Mouse (Mus musculus): ENCODE measurements around the gene Btbd9. TPM values are rescaled to one million over a fixed set of nuclear protein-coding genes. Genes with fewer than 3 reads are reported as not detected.

Btbd9 gene
- polyA plus RNA-seq, 1 experiment: 32.7 TPM

DNA sequence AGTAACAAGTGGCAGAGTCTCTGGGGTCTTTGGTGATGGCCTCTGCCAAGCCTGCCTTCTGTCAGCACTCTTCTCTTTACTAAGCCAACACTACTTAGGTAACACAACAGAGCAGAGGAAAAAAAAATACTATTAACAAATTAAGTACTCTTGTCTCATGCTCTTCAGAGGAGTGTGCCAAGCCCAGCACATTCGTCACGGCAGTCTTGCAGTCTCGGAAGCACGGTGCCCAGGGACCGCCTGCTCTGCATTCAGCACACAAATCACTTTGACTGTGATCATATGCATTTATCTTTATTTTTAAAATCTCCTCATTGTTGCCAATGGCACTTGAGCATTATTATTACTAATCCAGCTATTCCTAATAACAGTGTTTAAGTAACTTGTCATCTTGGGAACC lies 116.6 kb downstream of the Btbd9 start:
- no peak overlapping the region for H3K27ac ChIP-seq (ENCODE audit: insufficient read depth, low read length)

DNA sequence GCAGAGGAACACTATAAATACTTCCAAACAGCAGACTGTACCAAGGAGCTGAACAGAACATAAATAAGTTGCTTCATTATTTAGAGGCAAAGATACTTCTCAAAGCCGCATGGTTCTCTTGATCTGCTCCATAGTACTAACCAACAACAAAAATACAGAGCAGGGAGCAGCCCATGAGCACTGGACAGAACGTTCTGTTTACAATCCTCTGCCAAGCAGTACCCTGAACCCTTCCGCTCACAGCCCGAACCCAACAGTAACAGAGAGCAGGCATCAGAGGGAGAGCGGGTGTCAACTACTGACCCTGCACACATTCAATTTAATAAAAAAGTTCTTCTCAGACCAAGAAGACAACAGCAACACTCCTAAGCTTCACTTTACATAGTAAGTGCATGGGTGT lies 117.4 kb downstream of the Btbd9 start:
- WGBS: 84% methylated on average over 5 of the region's 5 CpGs
- no peak for DNase-seq
- TF ChIP-seq POLR2A (IDR thresholded peaks at IDR 0.05; ENCODE audit: borderline replicate concordance, insufficient read depth, low read length): no peak
- TF ChIP-seq CTCF (IDR thresholded peaks at IDR 0.05; ENCODE audit: borderline replicate concordance, insufficient read depth, low read depth, low read length): no peak
- no peak overlapping the region for H3K4me3 ChIP-seq (replicated peaks; ENCODE audit: insufficient read depth, low read depth, low read length)
- H3K27me3 ChIP-seq (ENCODE audit: control insufficient read depth, insufficient read depth, low read length): no peaks in the 10 kb centered on the region
- H3K4me1 ChIP-seq (ENCODE audit: control insufficient read depth, insufficient read depth, low read length): peaks cover 5% of the 10 kb centered on the region; the same call in 1 of the 2 replicates
- no peak overlapping the region for H3K27ac ChIP-seq (ENCODE audit: insufficient read depth, low read length)

More for the DNA sequence above, 116.6 kb downstream of the Btbd9 start:
- TF ChIP-seq CTCF (IDR thresholded peaks at IDR 0.05; ENCODE audit: borderline replicate concordance, insufficient read depth, low read depth, low read length): no peak
- TF ChIP-seq POLR2A (IDR thresholded peaks at IDR 0.05; ENCODE audit: borderline replicate concordance, insufficient read depth, low read length): no peak
- peaks cover 8% of the 10 kb centered on the region for H3K4me1 ChIP-seq (ENCODE audit: control insufficient read depth, insufficient read depth, low read length)
- H3K4me3 ChIP-seq (replicated peaks; ENCODE audit: insufficient read depth, low read depth, low read length): no peak overlapping the region
- H3K27me3 ChIP-seq (ENCODE audit: control insufficient read depth, insufficient read depth, low read length): no peaks in the 10 kb centered on the region
- WGBS: 87% methylated on average over 5 of the region's 5 CpGs
- DNase-seq: no peak

DNA sequence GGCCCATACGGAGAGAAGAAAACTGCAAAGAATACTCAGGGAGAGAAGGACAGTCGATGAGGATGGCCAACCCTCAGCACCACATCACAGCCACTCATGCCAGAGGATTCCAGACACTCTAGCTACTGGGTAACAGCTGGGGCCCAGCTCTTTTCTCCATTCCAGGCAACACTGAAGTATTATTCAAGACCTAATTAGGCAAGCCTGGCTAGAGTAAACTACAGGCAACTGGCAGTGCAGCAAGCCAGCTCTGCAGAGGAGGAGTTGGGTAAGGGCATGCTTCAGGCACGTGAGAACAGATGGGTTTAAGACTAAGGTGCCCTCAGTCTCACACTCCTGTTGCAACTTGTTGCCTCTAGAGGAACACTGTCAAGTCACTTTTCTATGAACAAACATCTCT lies 118.0 kb downstream of the Btbd9 start:
- peaks cover 3% of the 10 kb centered on the region; the same call in 1 of the 2 replicates for H3K4me1 ChIP-seq (ENCODE audit: control insufficient read depth, insufficient read depth, low read length)
- no peak overlapping the region for H3K27ac ChIP-seq (ENCODE audit: insufficient read depth, low read length)
- H3K4me3 ChIP-seq (replicated peaks; ENCODE audit: insufficient read depth, low read depth, low read length): no peak overlapping the region
- DNase-seq: no peak
- no peaks in the 10 kb centered on the region for H3K27me3 ChIP-seq (ENCODE audit: control insufficient read depth, insufficient read depth, low read length)
- WGBS: 50% methylated on average over 3 of the region's 3 CpGs
- no peak for TF ChIP-seq POLR2A (IDR thresholded peaks at IDR 0.05; ENCODE audit: borderline replicate concordance, insufficient read depth, low read length)
- TF ChIP-seq CTCF (IDR thresholded peaks at IDR 0.05; ENCODE audit: borderline replicate concordance, insufficient read depth, low read depth, low read length): no peak

GRCm38 (mm10) chr17:30457486-30457885 lies 118.8 kb downstream of the Btbd9 start:
- Histone ChIP-seq H3K4me1 (ENCODE audit: control insufficient read depth, insufficient read depth, low read length) (no peaks in the 10 kb centered on the region), H3K27me3 (ENCODE audit: control insufficient read depth, insufficient read depth, low read length) (no peaks in the 10 kb centered on the region), H3K4me3 (replicated peaks; ENCODE audit: insufficient read depth, low read depth, low read length) (no peak overlapping the region), H3K27ac (ENCODE audit: insufficient read depth, low read length) (no peak overlapping the region)
- DNase-seq: no peak
- TF ChIP-seq POLR2A (IDR thresholded peaks at IDR 0.05; ENCODE audit: borderline replicate concordance, insufficient read depth, low read length) (no peak), CTCF (IDR thresholded peaks at IDR 0.05; ENCODE audit: borderline replicate concordance, insufficient read depth, low read depth, low read length) (no peak)
- WGBS: 78% methylated on average over 7 of the region's 7 CpGs

- H3K27ac ChIP-seq (ENCODE audit: insufficient read depth, low read length): no peak overlapping the region
- no peak overlapping the region for H3K4me3 ChIP-seq (replicated peaks; ENCODE audit: insufficient read depth, low read depth, low read length)
- WGBS: 75% methylated on average over 12 of the region's 12 CpGs
Observed at GRCm38 (mm10) chr17:30456293-30456692, 120.0 kb downstream of the Btbd9 start.

GRCm38 (mm10) chr17:30454862-30455243 lies 121.4 kb downstream of the Btbd9 start:
- H3K27ac ChIP-seq (ENCODE audit: insufficient read depth, low read length): no peak overlapping the region
- WGBS: 24% methylated on average over 3 of the region's 3 CpGs
- TF ChIP-seq CTCF (IDR thresholded peaks at IDR 0.05; ENCODE audit: borderline replicate concordance, insufficient read depth, low read depth, low read length) (peak; percentile 81), POLR2A (IDR thresholded peaks at IDR 0.05; ENCODE audit: borderline replicate concordance, insufficient read depth, low read length) (no peak)
- no peaks in the 10 kb centered on the region for H3K4me1 ChIP-seq (ENCODE audit: control insufficient read depth, insufficient read depth, low read length)
- H3K27me3 ChIP-seq (ENCODE audit: control insufficient read depth, insufficient read depth, low read length): no peaks in the 10 kb centered on the region
- H3K4me3 ChIP-seq (replicated peaks; ENCODE audit: insufficient read depth, low read depth, low read length): no peak overlapping the region
- peak; percentile 74 to 85 for DNase-seq

More at GRCm38 (mm10) chr17:30456293-30456692, 120.0 kb downstream of the Btbd9 start:
- no peak for DNase-seq
- H3K27me3 ChIP-seq (ENCODE audit: control insufficient read depth, insufficient read depth, low read length): no peaks in the 10 kb centered on the region
- no peaks in the 10 kb centered on the region for H3K4me1 ChIP-seq (ENCODE audit: control insufficient read depth, insufficient read depth, low read length)
- TF ChIP-seq POLR2A (IDR thresholded peaks at IDR 0.05; ENCODE audit: borderline replicate concordance, insufficient read depth, low read length) (no peak), CTCF (IDR thresholded peaks at IDR 0.05; ENCODE audit: borderline replicate concordance, insufficient read depth, low read depth, low read length) (no peak)

DNA sequence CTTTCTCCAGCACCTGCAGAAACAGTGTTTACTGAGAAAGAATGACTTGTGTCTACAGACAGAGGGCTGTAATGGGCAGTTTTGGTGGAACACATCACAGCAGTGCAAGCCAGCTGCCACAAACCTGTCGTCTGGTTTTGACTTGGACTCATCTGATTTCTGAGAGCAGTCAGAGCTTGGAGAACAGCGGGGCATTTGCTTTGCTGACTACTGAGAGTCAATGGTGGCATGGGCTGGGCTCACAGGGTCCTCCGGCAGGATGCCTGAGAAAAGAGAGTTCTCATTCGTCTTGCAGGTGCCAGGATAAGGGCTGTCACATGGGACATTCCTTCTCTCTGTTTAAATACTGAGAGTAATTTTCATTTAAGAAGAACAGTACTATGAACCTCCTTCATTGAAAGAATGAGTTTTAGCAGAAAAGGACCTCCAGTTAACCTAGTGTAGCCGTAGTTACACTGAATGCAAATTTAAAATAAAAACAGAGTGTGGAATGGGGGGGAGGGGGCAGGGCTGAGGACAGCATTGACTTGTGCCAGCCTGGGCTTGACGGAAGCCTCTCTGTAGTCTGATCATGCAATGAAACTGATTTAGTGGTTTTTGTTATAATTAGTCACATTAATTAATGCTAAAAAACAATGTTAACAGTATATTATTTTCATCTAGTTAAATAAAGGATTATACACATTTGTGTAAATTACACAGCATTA lies 122.0 kb downstream of the Btbd9 start:
- Histone ChIP-seq H3K4me1 (ENCODE audit: control insufficient read depth, insufficient read depth, low read length) (no peaks in the 10 kb centered on the region), H3K4me3 (replicated peaks; ENCODE audit: insufficient read depth, low read depth, low read length) (no peak overlapping the region), H3K27ac (ENCODE audit: insufficient read depth, low read length) (no peak overlapping the region), H3K27me3 (ENCODE audit: control insufficient read depth, insufficient read depth, low read length) (no peaks in the 10 kb centered on the region)
- TF ChIP-seq CTCF (IDR thresholded peaks at IDR 0.05; ENCODE audit: borderline replicate concordance, insufficient read depth, low read depth, low read length) (no peak), POLR2A (IDR thresholded peaks at IDR 0.05; ENCODE audit: borderline replicate concordance, insufficient read depth, low read length) (no peak)
- WGBS: 59% methylated on average over 6 of the region's 6 CpGs
- DNase-seq: no peak

DNA sequence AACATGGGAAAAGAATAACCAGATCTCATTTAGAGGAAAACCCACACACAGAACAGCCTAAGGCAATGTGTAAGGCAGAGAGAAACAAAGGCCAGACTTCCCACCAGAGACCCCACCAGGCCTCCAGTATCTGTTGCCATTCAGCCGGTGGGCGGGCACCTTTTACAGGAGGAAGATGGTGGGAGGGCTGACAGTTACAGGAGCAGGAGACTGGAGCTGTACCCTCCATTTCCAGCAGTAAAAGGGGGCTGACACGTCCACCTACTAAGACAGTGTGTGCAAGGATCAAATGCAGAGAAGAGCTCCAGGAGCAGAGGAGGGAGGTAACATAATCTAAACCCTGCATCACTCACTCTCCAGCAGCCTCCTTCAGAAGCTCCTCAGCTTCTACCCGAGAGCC lies 123.0 kb downstream of the Btbd9 start:
- Histone ChIP-seq H3K27me3 (ENCODE audit: control insufficient read depth, insufficient read depth, low read length) (no peaks in the 10 kb centered on the region), H3K4me1 (ENCODE audit: control insufficient read depth, insufficient read depth, low read length) (no peaks in the 10 kb centered on the region), H3K27ac (ENCODE audit: insufficient read depth, low read length) (no peak overlapping the region), H3K4me3 (replicated peaks; ENCODE audit: insufficient read depth, low read depth, low read length) (no peak overlapping the region)
- no peak for TF ChIP-seq CTCF (IDR thresholded peaks at IDR 0.05; ENCODE audit: borderline replicate concordance, insufficient read depth, low read depth, low read length)
- TF ChIP-seq POLR2A (IDR thresholded peaks at IDR 0.05; ENCODE audit: borderline replicate concordance, insufficient read depth, low read length): no peak
- DNase-seq: no peak
- 79% methylated on average over 4 of the region's 4 CpGs for WGBS
